Mouse (Mus musculus) myocyte (in vitro differentiated cells): ENCODE data around the gene Gtf3a.

Source experiments
- E2F4 ChIP-seq: IDR thresholded peaks from one replicate; pipeline ENCODE4 v1.6.1; 2011; ENCODE audit warnings: mild to moderate bottlenecking, control low read depth, moderate library complexity; ENCODE audit not compliant: insufficient read depth
- MYOD1 ChIP-seq, 3 experiments: IDR thresholded peaks; one replicate each; pipeline ENCODE4 v1.6.1; 2011; ENCODE audit warnings: control low read depth in 2 of 3, low read depth in 2 of 3, mild to moderate bottlenecking in 2 of 3, moderate library complexity in 1 of 3; ENCODE audit not compliant: insufficient read length in 2 of 3, control insufficient read depth in 1 of 3
- MYOG ChIP-seq, 3 experiments: IDR thresholded peaks; one replicate each; pipeline ENCODE4 v1.6.1; 2011; ENCODE audit warnings: control low read depth in 2 of 3, low read depth in 2 of 3, mild to moderate bottlenecking in 2 of 3; ENCODE audit not compliant: insufficient read length in 2 of 3, control insufficient read depth in 1 of 3, insufficient read depth in 1 of 3
- POLR2A ChIP-seq: IDR thresholded peaks from one replicate; pipeline ENCODE4 v1.6.1; 2011; ENCODE audit warnings: low read depth, mild to moderate bottlenecking, control low read depth, moderate library complexity; ENCODE audit not compliant: insufficient read length
- POLR2AphosphoS2 ChIP-seq: IDR thresholded peaks from one replicate; pipeline ENCODE4 v1.6.1; 2011; ENCODE audit warnings: low read depth, control low read depth; ENCODE audit not compliant: insufficient read length
- SRF ChIP-seq: IDR thresholded peaks from one replicate; pipeline ENCODE4 v1.6.1; 2011; ENCODE audit warnings: low read depth; ENCODE audit not compliant: control insufficient read depth, insufficient read length
- TCF12 ChIP-seq: IDR thresholded peaks from one replicate; pipeline ENCODE4 v1.6.1; 2011; ENCODE audit warnings: mild to moderate bottlenecking, control low read depth; ENCODE audit not compliant: poor library complexity, insufficient read depth, severe bottlenecking
- USF1 ChIP-seq: IDR thresholded peaks from one replicate; pipeline ENCODE4 v1.6.1; 2011; ENCODE audit warnings: low read depth, mild to moderate bottlenecking, control low read depth, moderate library complexity

GRCm38 (mm10) chr5:146954576-146954975, 6.1 kb downstream of the Gtf3a start:
- TF ChIP-seq POLR2A, result no peak
- TF ChIP-seq SRF, result no peak
- TF ChIP-seq POLR2AphosphoS2, result no peak
- TF ChIP-seq E2F4, result no peak
- no peak for TF ChIP-seq MYOG (IDR thresholded peaks at IDR 0.05; ENCODE audit: control insufficient read depth in 1 of 3, insufficient read depth in 1 of 3, insufficient read length in 2 of 3, low read depth in 2 of 3)
- no peak for TF ChIP-seq USF1
- TF ChIP-seq MYOD1 (IDR thresholded peaks at IDR 0.05; ENCODE audit: control insufficient read depth in 1 of 3, insufficient read length in 2 of 3, low read depth in 2 of 3), result no peak
- no peak for TF ChIP-seq TCF12
